15 mouse cellular contexts compared by ENCODE assay signal in genomic region chr17:26385252-26386130, GRCm38 (mm10). TPM values are rescaled to one million over a fixed set of nuclear protein-coding genes. Genes with fewer than 3 reads are reported as not detected.
DNase-seq lines count a peak whose midpoint lies in the region; ATAC-seq lines count a peak whose summit lies in the region.
"Had no signal": no experiment of that assay in that cellular context is flagged by ENCODE, and none has a peak within 500 bp of the region (broad histone marks: within the 10 kb centered on the region; RNA-seq: fewer than 3 reads in every experiment).

No protein-coding gene starts in this region.

- H3K27ac ChIP-seq in heart, embryonic 11.5 days (ENCODE audit: low read depth, low read length) = no peak overlapping the region
- peak overlapping the region; percentile 21; the same call in 1 of the 2 replicates for H3K27ac ChIP-seq in heart, embryonic 15.5 days
- H3K27ac ChIP-seq in limb, embryonic 10.5 days = no peak overlapping the region
- H3K27ac ChIP-seq: forebrain, embryonic 13.5 days; heart, embryonic 13.5 days; liver, embryonic 14.5 days; midbrain, embryonic 12.5 days had no signal

- no peak overlapping the region for H3K9ac ChIP-seq in heart, embryonic 11.5 days (ENCODE audit: low read depth, low read length)
- no peak overlapping the region for H3K9ac ChIP-seq in heart, embryonic 15.5 days
- H3K9ac ChIP-seq: forebrain, embryonic 13.5 days; heart, embryonic 13.5 days; liver, embryonic 14.5 days; midbrain, embryonic 12.5 days had no signal

- no peak for ATAC-seq in heart, embryonic 11.5 days (replicated peaks; ENCODE audit: insufficient number of reproducible peaks, low FRiP score, low TSS enrichment)
- ATAC-seq in heart, embryonic 15.5 days (replicated peaks; ENCODE audit: insufficient number of reproducible peaks, insufficient read depth, low FRiP score, low read depth) = no peak
- ATAC-seq: forebrain, embryonic 13.5 days had no signal

- peaks cover 22% of the 10 kb centered on the region for H3K4me1 ChIP-seq in heart, embryonic 11.5 days (ENCODE audit: control insufficient read depth, insufficient read depth, low read length)
- peaks cover 30% of the 10 kb centered on the region for H3K4me1 ChIP-seq in heart, embryonic 15.5 days (replicated peaks)
- H3K4me1 ChIP-seq in limb, embryonic 10.5 days = peaks cover 17% of the 10 kb centered on the region

- no peaks in the 10 kb centered on the region for H3K9me3 ChIP-seq in heart, embryonic 11.5 days (replicated peaks; ENCODE audit: control insufficient read depth, low read length)
- no peaks in the 10 kb centered on the region for H3K9me3 ChIP-seq in heart, embryonic 15.5 days (replicated peaks)
- no peaks in the 10 kb centered on the region for H3K9me3 ChIP-seq in limb, embryonic 10.5 days (replicated peaks)
- H3K9me3 ChIP-seq: forebrain, embryonic 13.5 days; heart, embryonic 13.5 days; midbrain, embryonic 12.5 days had no signal

- H3K4me3 ChIP-seq in heart, embryonic 11.5 days (ENCODE audit: low read depth, low read length) = no peak overlapping the region
- H3K4me3 ChIP-seq in heart, embryonic 15.5 days = no peak overlapping the region
- H3K4me3 ChIP-seq in limb, embryonic 10.5 days = no peak overlapping the region
- H3K4me3 ChIP-seq: forebrain, embryonic 13.5 days; heart, embryonic 13.5 days; midbrain, embryonic 12.5 days had no signal

- H3K27me3 ChIP-seq in heart, embryonic 11.5 days (ENCODE audit: control insufficient read depth, insufficient read depth, low read length) = no peaks in the 10 kb centered on the region
- H3K27me3 ChIP-seq in heart, embryonic 15.5 days = no peaks in the 10 kb centered on the region
- no peaks in the 10 kb centered on the region for H3K27me3 ChIP-seq in limb, embryonic 10.5 days (ENCODE audit: low read depth, poor library complexity, severe bottlenecking)
- H3K27me3 ChIP-seq: forebrain, embryonic 13.5 days; midbrain, embryonic 12.5 days had no signal

- H3K36me3 ChIP-seq in heart, embryonic 11.5 days (ENCODE audit: control insufficient read depth, insufficient read depth, low read length) = no peaks in the 10 kb centered on the region
- no peaks in the 10 kb centered on the region for H3K36me3 ChIP-seq in heart, embryonic 15.5 days
- no peaks in the 10 kb centered on the region for H3K36me3 ChIP-seq in limb, embryonic 10.5 days
- H3K36me3 ChIP-seq: heart, embryonic 13.5 days; midbrain, embryonic 12.5 days had no signal

- peak; percentile 63 to 87 for DNase-seq in heart, adult 18-20 months
- DNase-seq in kidney, adult 8-10 months = peak; percentile 53 to 66
- DNase-seq in lung, postnatal 25 days (ENCODE audit: low spot score) = peak; percentile 75
- DNase-seq in limb, embryonic 10.5 days (ENCODE audit: low spot score) = no peak
- DNase-seq in T-cell, adult 2 months (ENCODE audit: low spot score) = no peak
- DNase-seq in thymus, adult 18-20 months = no peak
- DNase-seq: layer of hippocampus, postnatal 36 days; right cerebral cortex, postnatal 14 days; thymus, adult 2 months had no signal

- WGBS in heart, embryonic 11.5 days (ENCODE audit: insufficient replicate concordance) = 72% methylated on average over 11 of the region's 11 CpGs
- WGBS in heart, embryonic 15.5 days = 78% methylated on average over 11 of the region's 11 CpGs
- 89% methylated on average over 11 of the region's 11 CpGs for WGBS in limb, embryonic 10.5 days

- H3K4me2 ChIP-seq in heart, embryonic 11.5 days = no peak overlapping the region
- no peak overlapping the region for H3K4me2 ChIP-seq in heart, embryonic 15.5 days
- H3K4me2 ChIP-seq: forebrain, embryonic 13.5 days; heart, embryonic 13.5 days; midbrain, embryonic 12.5 days had no signal

RNA-seq across cellular contexts. Expression of gene Neurl1b, which starts 29.1 kb away (rescaled TPM):
- total RNA-seq in heart, adult 18-20 months (2021) = 1 to 10 TPM; 5.6 to 5.9 TPM
- polyA plus RNA-seq in heart, embryonic 11.5 days (2014; fragmentation: Nextera tagmentation; extraction: Ambion mirVana) = 2.0 and 3.0 TPM in 2 replicates
- 2.5 and 2.7 TPM in 2 replicates for polyA plus RNA-seq in heart, embryonic 15.5 days (2015; fragmentation: Nextera tagmentation; extraction: Ambion mirVana)
- 0.05 and 0.10 TPM in 2 replicates for polyA plus RNA-seq in limb, embryonic 10.5 days (2016; fragmentation: Nextera tagmentation; extraction: Ambion mirVana)

Comparison
In these comparisons a context has a peak if more than half of its experiments do, and no peak if none do; other contexts are left out.
1. DNase-seq: peak in heart, adult 18-20 months (2 of 2), kidney, adult 8-10 months (2 of 2) and lung, postnatal 25 days (single experiment); none in limb, embryonic 10.5 days (single experiment), T-cell, adult 2 months (single experiment) and thymus, adult 18-20 months (0 of 2).